Mouse (Mus musculus): Measurements from ENCODE around the gene Cyp27a1. TPM values are rescaled to one million over a fixed set of nuclear protein-coding genes. Genes with fewer than 3 reads are reported as not detected.
A peak's percentile ranks its signal among the peaks of the same experiment; 100 is the strongest.

Gene Cyp27a1
- total RNA-seq, 1 experiment = 1.1 TPM

DNA sequence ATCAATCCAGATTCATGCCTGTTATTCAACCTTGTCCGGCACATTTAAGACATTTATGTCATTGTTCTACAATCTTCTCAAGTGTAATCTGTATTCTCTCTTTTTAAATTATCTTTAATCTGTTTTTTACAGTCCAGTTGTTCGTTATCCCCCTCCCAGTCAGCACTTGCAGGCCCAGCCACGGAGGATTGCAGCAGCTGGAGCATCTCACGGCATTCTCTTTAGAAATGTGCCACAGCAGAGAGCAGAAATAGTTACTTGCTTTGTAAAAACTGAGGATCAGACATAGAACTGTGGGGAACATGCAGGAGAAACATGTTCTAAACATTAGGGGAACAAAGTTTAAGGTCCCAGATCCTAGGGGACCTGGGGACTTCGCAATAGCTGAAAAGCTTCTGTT, 8.4 kb upstream of the Cyp27a1 start:
- Histone ChIP-seq H3K4me1 (ENCODE audit: control insufficient read depth in 2 of 2, insufficient read depth in 2 of 2, low read length in 2 of 2, poor library complexity in 1 of 2) (no peaks in the 10 kb centered on the region), H3K9me3 (ENCODE audit: control insufficient read depth, insufficient read depth, low read depth, low read length) (no peaks in the 10 kb centered on the region), H3K4me3 (ENCODE audit: insufficient read depth in 1 of 2, low read depth in 1 of 2, low read length in 2 of 2, poor library complexity in 1 of 2, severe bottlenecking in 1 of 2) (no peak overlapping the region), H3K36me3 (ENCODE audit: control insufficient read depth, insufficient read depth, low read length, poor library complexity, severe bottlenecking) (no peaks in the 10 kb centered on the region), H3K9ac (ENCODE audit: insufficient read depth, low read depth, low read length, poor library complexity, severe bottlenecking) (no peak overlapping the region), H3K27ac (ENCODE audit: insufficient read depth, low read depth, low read length, poor library complexity, severe bottlenecking) (no peak overlapping the region)
- no peak for TF ChIP-seq CHD2 (IDR thresholded peaks at IDR 0.05; ENCODE audit: low read depth, low read length)
- no peak for TF ChIP-seq ZC3H11A (IDR thresholded peaks at IDR 0.05; ENCODE audit: borderline replicate concordance, low read depth, low read length)
- no peak for DNase-seq (ENCODE audit: low read depth, low spot score)
- in situ Hi-C loops (cut with MboI; ENCODE audit: low sequenced_read_pairs in 2 of 2, unreplicated experiment in 2 of 2) = no loop called here

DNA sequence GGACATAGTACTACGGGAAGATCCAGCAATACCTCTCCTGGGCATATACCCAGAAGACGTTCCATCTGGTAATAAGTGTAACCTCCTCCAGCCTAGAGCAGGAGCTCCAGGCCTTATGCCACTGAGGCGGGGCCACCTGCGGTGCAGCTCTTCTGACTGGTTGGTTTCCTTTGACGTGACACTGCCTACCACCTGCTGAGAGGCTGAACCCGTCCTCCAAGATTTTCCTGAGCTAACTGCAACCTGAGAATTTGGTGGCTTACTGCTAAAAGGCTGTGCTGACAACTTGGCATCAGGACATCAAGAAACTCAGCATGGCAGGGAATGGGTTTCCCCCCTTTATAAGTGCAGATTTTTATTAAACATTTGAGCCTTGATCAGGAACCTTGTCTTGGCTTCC, 3.8 kb upstream of the Cyp27a1 start:
- no peaks in the 10 kb centered on the region for H3K9me3 ChIP-seq (ENCODE audit: control insufficient read depth, insufficient read depth, low read depth, low read length)
- H3K9ac ChIP-seq (ENCODE audit: insufficient read depth, low read depth, low read length, poor library complexity, severe bottlenecking) = no peak overlapping the region
- 0 out of 4 replicates have a peak, but pooled peaks cover 0 to 4% of the 10 kb centered on the region in 2 experiments for H3K4me1 ChIP-seq (ENCODE audit: control insufficient read depth in 2 of 2, insufficient read depth in 2 of 2, low read length in 2 of 2, poor library complexity in 1 of 2)
- in situ Hi-C loops (cut with MboI; ENCODE audit: low sequenced_read_pairs in 2 of 2, unreplicated experiment in 2 of 2) = no loop called here
- no peak overlapping the region for H3K4me3 ChIP-seq (ENCODE audit: insufficient read depth in 1 of 2, low read depth in 1 of 2, low read length in 2 of 2, poor library complexity in 1 of 2, severe bottlenecking in 1 of 2)
- no peak overlapping the region for H3K27ac ChIP-seq (ENCODE audit: insufficient read depth, low read depth, low read length, poor library complexity, severe bottlenecking)
- DNase-seq (ENCODE audit: low read depth, low spot score) = peak; percentile 17
- H3K36me3 ChIP-seq (ENCODE audit: control insufficient read depth, insufficient read depth, low read length, poor library complexity, severe bottlenecking) = no peaks in the 10 kb centered on the region
- TF ChIP-seq ZC3H11A (IDR thresholded peaks at IDR 0.05; ENCODE audit: borderline replicate concordance, low read depth, low read length) (no peak), HCFC1 (IDR thresholded peaks at IDR 0.05; ENCODE audit: borderline replicate concordance, insufficient read depth, low read length) (no peak)

DNA sequence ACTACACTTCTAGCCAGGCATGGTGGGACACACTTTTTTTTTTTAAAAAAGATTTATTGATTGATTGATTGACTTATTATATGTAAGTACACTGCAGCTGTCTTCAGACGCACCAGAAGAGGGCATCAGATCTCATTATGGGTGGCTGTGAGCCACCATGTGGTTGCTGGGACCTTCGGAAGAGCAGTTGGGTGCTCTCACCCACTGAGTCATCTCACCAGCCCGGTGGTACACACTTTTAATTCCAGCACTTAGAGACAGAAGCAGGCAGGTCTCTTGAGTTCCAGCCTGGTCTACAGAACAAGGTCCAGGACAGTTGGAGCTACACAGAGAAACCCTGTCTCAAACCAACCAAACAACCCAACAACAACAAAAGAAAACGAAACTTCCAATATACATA, 1.3 kb upstream of the Cyp27a1 start:
- H3K4me3 ChIP-seq (ENCODE audit: insufficient read depth in 1 of 2, low read depth in 1 of 2, low read length in 2 of 2, poor library complexity in 1 of 2, severe bottlenecking in 1 of 2) = no peak overlapping the region
- no peaks in the 10 kb centered on the region for H3K36me3 ChIP-seq (ENCODE audit: control insufficient read depth, insufficient read depth, low read length, poor library complexity, severe bottlenecking)
- H3K4me1 ChIP-seq (ENCODE audit: control insufficient read depth in 2 of 2, insufficient read depth in 2 of 2, low read length in 2 of 2, poor library complexity in 1 of 2) = 0 out of 4 replicates have a peak, but pooled peaks cover 0 to 4% of the 10 kb centered on the region in 2 experiments
- H3K9ac ChIP-seq (ENCODE audit: insufficient read depth, low read depth, low read length, poor library complexity, severe bottlenecking) = no peak overlapping the region
- no peak for DNase-seq (ENCODE audit: low read depth, low spot score)
- no peaks in the 10 kb centered on the region for H3K9me3 ChIP-seq (ENCODE audit: control insufficient read depth, insufficient read depth, low read depth, low read length)
- TF ChIP-seq ZNF384 (IDR thresholded peaks at IDR 0.05; ENCODE audit: low read depth, low read length) (no peak), ZC3H11A (IDR thresholded peaks at IDR 0.05; ENCODE audit: borderline replicate concordance, low read depth, low read length) (no peak), MAFK (IDR thresholded peaks at IDR 0.05; ENCODE audit: insufficient read depth, low read depth, low read length) (no peak)
- H3K27ac ChIP-seq (ENCODE audit: insufficient read depth, low read depth, low read length, poor library complexity, severe bottlenecking) = no peak overlapping the region
- in situ Hi-C loops (cut with MboI; ENCODE audit: low sequenced_read_pairs in 2 of 2, unreplicated experiment in 2 of 2) = no loop called here

DNA sequence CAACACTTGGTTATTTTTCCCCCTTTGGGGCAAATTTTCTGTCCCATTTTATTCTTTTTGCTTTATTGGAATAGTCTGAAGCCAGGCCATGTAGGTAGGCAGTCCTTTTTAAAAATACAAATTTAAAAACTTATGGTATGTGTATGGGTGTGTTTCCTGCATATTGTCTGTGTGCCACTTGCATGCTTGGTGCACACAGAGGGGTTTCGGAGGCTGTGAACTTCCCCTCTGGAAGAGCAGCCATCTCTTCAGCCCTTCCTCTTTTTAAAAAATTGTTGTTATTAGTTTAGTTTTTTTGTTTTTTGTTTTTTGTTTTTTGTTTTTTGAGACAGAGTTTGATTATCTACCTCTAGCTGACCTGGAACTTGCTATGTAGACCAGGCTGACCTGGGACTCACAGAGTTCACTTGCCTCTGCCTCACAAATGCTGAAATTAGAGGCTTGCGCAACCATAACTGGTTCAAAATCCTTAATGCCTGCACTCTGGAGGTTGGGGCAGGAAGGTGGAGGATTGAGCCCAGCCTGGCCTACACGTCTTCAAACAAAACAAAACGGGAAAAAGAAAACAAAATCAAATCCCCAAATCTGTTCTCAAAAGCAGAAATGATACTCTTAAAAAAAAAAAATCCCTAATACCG, 794 bp upstream of the Cyp27a1 start:
- H3K4me1 ChIP-seq (ENCODE audit: control insufficient read depth in 2 of 2, insufficient read depth in 2 of 2, low read length in 2 of 2, poor library complexity in 1 of 2) = 0 out of 4 replicates have a peak, but pooled peaks cover 0 to 4% of the 10 kb centered on the region in 2 experiments
- no peaks in the 10 kb centered on the region for H3K9me3 ChIP-seq (ENCODE audit: control insufficient read depth, insufficient read depth, low read depth, low read length)
- TF ChIP-seq ZNF384 (IDR thresholded peaks at IDR 0.05; ENCODE audit: low read depth, low read length) (no peak), ZC3H11A (IDR thresholded peaks at IDR 0.05; ENCODE audit: borderline replicate concordance, low read depth, low read length) (no peak), MAFK (IDR thresholded peaks at IDR 0.05; ENCODE audit: insufficient read depth, low read depth, low read length) (no peak)
- in situ Hi-C loops (cut with MboI; ENCODE audit: low sequenced_read_pairs in 2 of 2, unreplicated experiment in 2 of 2) = no loop called here
- no peaks in the 10 kb centered on the region for H3K36me3 ChIP-seq (ENCODE audit: control insufficient read depth, insufficient read depth, low read length, poor library complexity, severe bottlenecking)
- peak overlapping the region in 1 of 2 experiments; percentile 74; a peak in 2 of 4 replicates for H3K4me3 ChIP-seq (ENCODE audit: insufficient read depth in 1 of 2, low read depth in 1 of 2, low read length in 2 of 2, poor library complexity in 1 of 2, severe bottlenecking in 1 of 2)
- H3K27ac ChIP-seq (ENCODE audit: insufficient read depth, low read depth, low read length, poor library complexity, severe bottlenecking) = no peak overlapping the region
- no peak overlapping the region for H3K9ac ChIP-seq (ENCODE audit: insufficient read depth, low read depth, low read length, poor library complexity, severe bottlenecking)
- DNase-seq (ENCODE audit: low read depth, low spot score) = no peak

Measured in ES-E14 (cell line).